ENCODE assay signal across 1 mouse cellular context in the genomic region with DNA sequence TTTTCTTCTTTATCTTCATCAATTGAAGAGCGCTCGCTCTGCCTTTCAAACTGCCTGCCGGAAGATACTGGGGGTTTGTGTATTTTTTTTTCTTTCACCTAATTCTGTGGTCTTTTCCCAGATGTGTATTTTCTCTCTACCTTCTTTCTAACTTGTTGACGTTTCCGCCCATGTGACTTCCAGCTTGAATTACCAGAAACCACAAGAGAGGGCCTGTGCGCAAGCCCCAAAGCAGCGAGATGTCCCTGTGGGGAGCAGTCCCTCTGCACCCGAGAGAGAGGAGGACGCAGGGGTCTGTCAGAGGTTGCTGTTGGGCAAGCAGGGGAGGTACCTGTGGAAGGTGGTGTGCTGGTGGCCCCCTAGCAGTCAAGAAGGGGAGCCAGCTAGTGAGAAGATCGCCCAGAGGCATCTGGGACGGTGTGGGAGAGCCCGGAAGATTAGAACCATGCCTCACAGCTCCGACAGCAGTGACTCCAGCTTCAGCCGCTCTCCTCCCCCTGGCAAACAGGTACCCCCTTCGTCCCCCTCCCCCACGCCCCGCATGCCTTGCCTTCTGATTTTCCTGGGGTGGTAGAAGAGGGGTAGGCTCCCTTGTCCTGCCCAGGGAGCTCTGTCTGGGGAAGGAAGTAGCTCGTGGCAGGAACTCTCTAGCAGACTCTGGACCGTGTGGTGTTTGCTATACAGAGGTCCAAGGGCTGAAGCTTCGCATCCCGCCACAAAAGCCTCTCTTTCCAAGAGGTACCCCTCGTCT.
A peak's percentile ranks its signal among the peaks of the same experiment; 100 is the strongest.
TF ChIP-seq lines count a peak whose summit lies in the region.

A gene (plus strand): TSS at position 204 of the 751 bp plus-strand sequence.

TF ChIP-seq in CH12.LX, 34 proteins besides CTCF, POLR2A, EP300 and RAD21 (continued from another document):
- TF ChIP-seq ELF1 (IDR thresholded peaks at IDR 0.05; ENCODE audit: low read depth, low read length), result peak; percentile 76
- peak; percentile 46; the same call in 1 of the 2 replicates for TF ChIP-seq ZMIZ1 (IDR thresholded peaks at IDR 0.05; ENCODE audit: low read depth, low read length)
- peak; percentile 74 for TF ChIP-seq BHLHE40 (IDR thresholded peaks at IDR 0.05; ENCODE audit: low read depth, low read length)
- TF ChIP-seq ETS1 (conservative IDR thresholded peaks at IDR 0.05; ENCODE audit: low read depth, low read length), result peak; percentile 83
